Mouse (Mus musculus): ENCODE results near the gene Meis3.
A peak's percentile ranks its signal among the peaks of the same experiment; 100 is the strongest.

Gene Meis3

DNA sequence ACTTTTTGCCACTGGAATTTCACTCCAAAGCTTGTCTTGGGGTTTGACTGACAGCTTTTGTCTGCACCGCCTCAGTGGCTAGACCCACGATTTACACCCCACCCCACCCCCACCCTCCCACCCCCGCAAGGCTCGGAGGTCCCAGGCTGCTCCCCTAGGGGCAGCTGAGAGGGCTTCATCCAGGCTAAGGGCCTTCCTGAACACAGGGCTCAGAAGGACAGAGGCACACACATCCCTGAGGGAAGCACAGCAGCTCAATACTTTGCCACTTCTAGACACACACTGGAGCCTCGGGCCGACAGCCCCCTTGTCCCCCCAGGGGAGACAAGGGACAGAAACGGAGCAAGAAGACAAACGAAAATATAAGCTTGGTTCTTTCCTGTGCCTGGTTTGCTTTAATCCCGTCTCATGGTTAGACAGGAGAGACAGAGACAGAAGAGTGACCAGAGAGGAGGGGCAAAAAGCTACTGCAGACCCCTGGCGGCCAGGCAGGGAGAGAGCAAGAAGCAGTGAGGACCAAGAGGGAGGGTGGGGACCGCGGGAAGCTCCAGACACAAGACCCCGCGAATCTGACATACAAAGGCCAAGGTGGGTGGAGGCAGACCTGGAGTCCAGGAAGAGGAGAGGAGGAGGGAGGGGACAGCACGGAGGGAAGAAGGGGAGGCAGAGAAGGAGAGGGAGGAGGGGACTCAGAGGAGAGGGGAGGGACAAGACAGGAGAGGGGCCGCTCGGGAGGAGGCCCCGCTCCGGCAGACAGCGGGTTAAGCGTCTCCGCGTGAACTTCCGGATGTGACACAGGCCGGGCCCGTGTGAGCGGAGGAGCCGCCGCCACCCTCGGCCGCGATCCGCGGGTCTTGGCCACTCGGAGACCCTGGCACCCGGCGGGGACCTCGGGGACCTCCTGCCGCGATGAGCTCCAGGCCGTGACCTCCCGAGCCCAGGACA is at the start of gene Meis3:
TSS of gene Meis3 (plus strand) at position 494 of the 945 bp plus-strand sequence.
- DNase-seq (ENCODE audit: low read depth, low spot score), result peak; percentile 82

GRCm38 (mm10) chr7:16125829-16126228 is 49.1 kb upstream of the Meis3 start:
- no peak for DNase-seq (ENCODE audit: low read depth, low spot score)

GRCm38 (mm10) chr7:16128344-16128743 is 46.5 kb upstream of the Meis3 start:
- DNase-seq (ENCODE audit: low read depth, low spot score), result peak; percentile 96

DNA sequence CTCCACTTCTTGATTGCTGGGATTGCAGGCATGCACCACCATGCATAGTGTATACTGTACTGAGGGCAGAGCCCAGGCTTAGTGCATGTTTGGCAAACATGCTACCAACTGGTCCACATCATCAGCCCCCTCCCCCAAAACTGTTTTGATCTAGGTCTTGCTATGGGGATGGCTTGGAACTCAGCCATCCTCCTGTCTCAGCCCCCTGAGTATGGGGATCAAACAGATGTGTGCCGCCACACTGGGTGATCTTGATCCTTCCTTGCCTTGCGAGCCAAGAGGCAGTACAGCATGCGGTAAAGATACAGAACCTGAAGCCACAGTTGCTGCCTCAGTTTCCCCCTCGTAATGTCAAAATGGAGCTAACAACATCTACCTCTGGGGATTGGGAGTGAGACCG is 46.0 kb upstream of the Meis3 start:
- DNase-seq (ENCODE audit: low read depth, low spot score), result no peak

- peak; percentile 97 for DNase-seq (ENCODE audit: low read depth, low spot score)
Observed at GRCm38 (mm10) chr7:16129421-16129845, 45.5 kb upstream of the Meis3 start, which contains the start of gene Slc8a2. Slc8a2 (plus strand) TSS chr7:16129826.

- peak; percentile 91 for DNase-seq (ENCODE audit: low read depth, low spot score)
Observed at GRCm38 (mm10) chr7:16129846-16130691, 44.8 kb upstream of the Meis3 start.

GRCm38 (mm10) chr7:16130956-16131634 is 43.8 kb upstream of the Meis3 start:
- peak; percentile 78 for DNase-seq (ENCODE audit: low read depth, low spot score)

GRCm38 (mm10) chr7:16132161-16132581 is 42.7 kb upstream of the Meis3 start:
- peak; percentile 82 for DNase-seq (ENCODE audit: low read depth, low spot score)

GRCm38 (mm10) chr7:16132926-16133325 is 42.0 kb upstream of the Meis3 start:
- no peak for DNase-seq (ENCODE audit: low read depth, low spot score)

- DNase-seq (ENCODE audit: low read depth, low spot score), result no peak
Observed at GRCm38 (mm10) chr7:16133691-16134090, 41.2 kb upstream of the Meis3 start.

- DNase-seq (ENCODE audit: low read depth, low spot score), result peak; percentile 53
Observed at GRCm38 (mm10) chr7:16134951-16135392, 39.9 kb upstream of the Meis3 start.

DNA sequence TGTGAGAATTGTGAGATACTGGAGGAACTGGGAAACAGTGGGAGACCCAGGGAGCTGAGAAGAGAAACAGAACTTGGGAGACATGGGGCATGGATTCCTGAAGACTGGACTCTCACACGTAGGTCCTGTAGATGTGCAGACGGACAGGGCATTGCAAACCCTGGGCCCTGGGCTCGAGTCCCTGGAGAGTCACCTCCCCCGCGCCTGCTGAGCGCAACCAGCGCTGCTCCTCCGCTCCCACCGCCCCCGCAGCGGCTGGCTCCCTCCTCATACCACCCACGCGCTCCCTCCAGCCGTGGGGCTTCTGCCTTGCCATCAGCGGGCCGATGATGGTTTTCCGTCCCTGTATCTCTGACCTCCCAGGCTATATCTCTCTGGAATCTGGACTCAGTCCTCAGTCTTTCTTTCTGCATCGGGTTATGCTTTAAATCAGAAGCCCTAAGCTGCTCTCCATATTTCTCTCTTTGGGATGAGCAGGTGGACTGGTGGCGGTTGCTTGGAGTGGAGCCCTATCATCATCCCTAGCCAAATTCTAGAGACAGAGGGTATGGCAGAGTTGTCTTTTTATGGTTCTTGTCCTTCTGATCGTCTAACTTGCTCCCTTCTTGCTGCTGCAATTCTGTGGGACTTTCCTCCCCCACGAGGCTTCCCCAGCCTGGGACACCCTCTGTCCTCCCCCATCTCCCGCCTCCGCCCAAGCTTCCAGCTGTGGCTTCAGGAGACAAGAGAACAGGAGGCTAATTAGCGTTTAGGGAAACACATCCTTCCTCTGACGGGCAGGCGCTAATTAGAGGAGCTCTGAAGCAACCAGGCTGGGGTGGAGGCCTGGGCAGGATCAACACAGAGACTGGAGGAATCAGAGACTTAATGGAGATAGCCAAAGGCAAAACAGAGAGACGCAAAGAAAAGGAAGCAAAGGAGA is 28.1 kb upstream of the Meis3 start:
- DNase-seq (ENCODE audit: low read depth, low spot score), result peak; percentile 88

DNA sequence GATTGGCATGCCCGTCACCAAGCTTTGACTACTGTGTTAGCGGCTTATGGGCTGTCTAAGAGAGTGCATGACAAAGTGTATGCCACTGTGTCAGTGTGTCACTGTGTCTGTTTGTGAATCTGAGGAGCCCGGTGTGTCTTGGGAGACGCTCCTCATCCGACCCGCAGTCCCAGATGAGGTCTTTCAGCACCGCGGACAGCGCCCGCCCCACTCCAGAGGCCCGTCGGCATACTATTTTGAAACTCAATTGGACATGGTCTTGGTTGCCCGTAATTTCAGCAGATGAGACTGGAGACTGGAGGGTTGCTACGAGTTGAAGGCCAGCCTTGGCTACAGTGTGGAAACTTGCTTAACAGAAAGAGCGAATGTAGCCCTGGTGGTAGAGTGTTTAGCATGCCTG is 27.2 kb upstream of the Meis3 start:
- no peak for DNase-seq (ENCODE audit: low read depth, low spot score)

GRCm38 (mm10) chr7:16149241-16149640 is 25.6 kb upstream of the Meis3 start:
- DNase-seq (ENCODE audit: low read depth, low spot score), result peak; percentile 99

DNA sequence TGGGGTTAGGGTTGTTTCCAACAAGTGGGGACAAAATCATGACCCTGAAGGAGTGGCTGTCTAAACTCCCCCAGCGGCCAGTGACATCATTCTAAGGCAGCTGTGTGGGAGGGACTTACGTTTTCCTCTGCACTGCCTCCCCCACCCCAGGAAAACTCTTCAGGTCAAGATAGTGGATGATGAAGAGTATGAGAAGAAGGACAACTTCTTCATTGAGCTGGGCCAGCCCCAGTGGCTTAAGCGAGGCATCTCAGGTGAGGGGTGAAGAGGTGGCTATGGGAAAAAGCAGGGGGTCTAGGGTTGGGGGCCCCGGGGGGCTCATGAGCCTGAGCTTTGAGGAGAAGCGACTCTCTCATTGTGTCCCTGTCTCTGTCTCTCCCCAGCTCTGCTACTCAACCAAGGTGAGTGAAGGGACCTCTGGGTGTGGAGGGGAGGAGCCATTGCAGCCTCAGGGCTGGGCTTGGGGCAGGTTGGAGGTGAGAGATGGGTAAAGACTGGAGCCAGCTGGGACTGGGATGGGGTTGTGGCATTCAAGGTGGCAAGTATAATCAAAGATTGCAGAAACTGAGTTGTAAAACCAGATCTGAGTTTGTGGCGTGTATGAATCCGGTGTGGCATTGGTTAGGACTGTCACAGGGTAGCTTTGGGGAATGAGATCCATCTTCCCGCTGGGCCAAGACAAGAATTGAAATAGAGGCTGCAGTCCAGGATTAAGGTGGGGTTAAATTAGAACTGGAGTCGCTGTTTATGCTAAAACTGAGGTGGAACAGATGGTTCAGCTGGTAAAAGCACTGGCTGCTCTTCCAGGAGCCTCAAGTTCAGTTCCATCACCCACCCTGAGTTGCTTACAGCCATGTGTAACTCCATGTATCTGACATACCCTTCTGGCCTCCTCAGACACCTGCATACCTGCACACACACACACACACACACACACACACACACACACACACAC is 24.4 kb upstream of the Meis3 start:
- DNase-seq (ENCODE audit: low read depth, low spot score), result peak; percentile 69

GRCm38 (mm10) chr7:16153522-16153921 is 21.4 kb upstream of the Meis3 start:
- peak; percentile 92 for DNase-seq (ENCODE audit: low read depth, low spot score)

DNA sequence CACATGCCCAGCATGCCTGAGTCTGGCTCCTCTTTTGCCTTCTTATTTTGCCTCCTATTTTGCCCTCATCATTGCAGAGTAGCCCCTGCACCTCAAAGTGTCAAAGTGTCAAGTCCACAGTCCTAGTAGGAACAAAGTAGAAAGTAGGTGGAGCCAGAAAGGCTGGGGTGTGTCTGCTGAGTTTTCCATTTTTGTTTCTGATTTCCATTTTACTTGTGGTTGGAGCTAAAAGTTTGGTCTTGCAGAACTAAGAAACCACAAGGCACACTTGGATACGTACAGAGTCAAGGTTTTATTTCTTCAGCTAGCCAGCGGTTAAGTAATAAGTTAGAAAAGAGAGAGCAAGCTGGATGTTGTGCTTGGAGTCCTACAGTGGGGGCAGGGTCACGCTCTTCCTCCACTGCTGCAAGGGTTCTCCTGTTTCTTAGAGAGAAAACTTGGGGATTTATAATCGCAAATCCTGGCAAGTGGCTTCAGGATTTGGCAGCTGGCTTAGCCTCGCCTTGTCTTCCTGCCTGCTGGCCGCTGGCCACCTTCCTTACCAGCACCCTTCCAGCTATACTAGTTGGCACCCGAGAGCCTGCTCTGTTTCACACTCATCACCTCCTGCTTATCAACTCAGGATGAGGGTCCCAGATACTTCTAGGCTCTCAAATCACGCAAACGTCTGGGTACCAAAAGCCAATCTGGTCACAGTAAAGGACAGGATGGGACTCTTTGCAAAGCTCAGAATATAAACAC is 19.6 kb upstream of the Meis3 start:
- DNase-seq (ENCODE audit: low read depth, low spot score), result peak; percentile 80

DNA sequence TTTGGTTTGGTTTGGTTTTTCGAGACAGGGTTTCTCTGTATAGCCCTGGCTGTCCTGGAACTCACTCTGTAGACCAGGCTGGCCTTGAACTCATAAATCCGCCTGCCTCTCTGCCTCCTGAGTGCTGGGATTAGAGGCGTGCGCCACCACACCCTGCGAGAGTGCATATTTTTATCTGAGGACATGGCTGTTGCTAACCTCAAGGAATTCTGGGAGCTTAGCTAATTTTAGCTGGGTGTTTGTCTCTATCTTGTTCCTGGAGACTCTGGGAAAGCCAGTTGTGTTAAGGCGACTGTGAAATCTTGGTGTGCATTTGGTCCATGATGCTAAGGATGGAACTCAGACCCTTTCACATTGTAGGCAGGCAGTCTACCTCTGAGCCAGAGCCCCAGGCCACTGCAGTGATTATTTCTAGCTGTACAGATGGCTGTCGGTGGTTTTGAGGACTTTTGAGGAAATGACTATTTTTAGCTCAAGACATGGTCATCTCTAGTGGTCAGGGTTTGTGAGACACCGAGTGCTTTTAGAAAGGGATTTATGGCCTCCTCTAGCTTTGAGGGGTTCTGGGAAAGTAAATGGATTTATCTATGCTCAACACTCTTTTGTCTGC is 18.7 kb upstream of the Meis3 start:
- DNase-seq (ENCODE audit: low read depth, low spot score), result peak; percentile 85
